Comparison of ENCODE assay signal across 18 mouse cellular contexts in the genomic region with DNA sequence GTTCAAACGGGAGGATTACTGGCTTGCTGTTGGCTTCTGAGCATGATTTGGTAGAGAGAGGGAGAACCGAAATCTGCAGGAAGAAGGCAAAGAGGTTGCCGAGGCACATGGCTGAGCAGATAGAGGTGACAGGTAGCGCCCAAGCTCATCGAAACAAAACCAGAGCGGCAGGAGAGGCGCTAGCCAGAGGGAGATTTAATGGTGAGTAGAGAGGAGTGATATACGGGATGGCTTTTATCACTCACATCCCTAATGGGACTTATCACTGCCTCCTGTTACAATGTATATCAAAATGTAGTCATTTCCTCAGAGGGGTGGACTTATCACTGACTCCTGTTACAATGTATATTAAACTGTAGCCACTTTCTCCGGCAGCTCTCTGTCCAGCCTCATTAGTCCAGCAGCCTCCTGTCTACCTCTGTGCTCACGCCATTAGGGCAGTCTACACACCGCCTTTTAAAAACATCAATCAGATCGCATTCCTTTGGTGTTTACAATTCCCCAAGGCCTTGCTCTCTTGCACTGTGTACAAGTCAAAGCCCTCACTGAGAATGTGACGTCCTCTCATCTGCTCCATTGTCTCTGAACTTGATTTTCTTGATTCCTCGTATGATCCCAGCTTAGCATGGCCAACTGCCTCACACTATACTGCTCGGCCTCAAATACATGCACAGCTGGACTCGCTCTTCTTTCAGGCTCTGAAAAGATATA. TPM values are rescaled to one million over a fixed set of nuclear protein-coding genes. Genes with fewer than 3 reads are reported as not detected.
DNase-seq lines count a peak whose midpoint lies in the region; ATAC-seq and TF ChIP-seq lines count a peak whose summit lies in the region.
"Had no signal": no experiment of that assay in that cellular context is flagged by ENCODE, and none has a peak within 500 bp of the region (broad histone marks: within the 10 kb centered on the region; RNA-seq: fewer than 3 reads in every experiment).

No protein-coding gene starts in this region.

- no peak overlapping the region for H3K4me2 ChIP-seq in forebrain, embryonic 15.5 days (replicated peaks)
- H3K4me2 ChIP-seq in limb, embryonic 11.5 days (ENCODE audit: low read depth, severe bottlenecking), result no peak overlapping the region
- no peak overlapping the region for H3K4me2 ChIP-seq in liver, embryonic 16.5 days (ENCODE audit: low read depth, low read length)
- H3K4me2 ChIP-seq: heart, embryonic 12.5 days; hindbrain, embryonic 13.5 days; limb, embryonic 13.5 days had no signal

- H3K4me3 ChIP-seq in forebrain, embryonic 10.5 days, result no peak overlapping the region; the same call in 1 of the 2 replicates
- no peak overlapping the region for H3K4me3 ChIP-seq in forebrain, embryonic 15.5 days
- no peak overlapping the region for H3K4me3 ChIP-seq in limb, embryonic 11.5 days (ENCODE audit: low read depth, low read length)
- H3K4me3 ChIP-seq in limb, embryonic 10.5 days, result no peak overlapping the region
- no peak overlapping the region for H3K4me3 ChIP-seq in liver, embryonic 16.5 days (ENCODE audit: low read depth, low read length)
- H3K4me3 ChIP-seq: heart, embryonic 12.5 days; hindbrain, embryonic 13.5 days; limb, embryonic 13.5 days; myocyte had no signal

- no peak for TF ChIP-seq CTCF in brain, embryonic 14.5 days (IDR thresholded peaks at IDR 0.05; ENCODE audit: borderline replicate concordance, extremely low read depth, insufficient read depth, insufficient read length)

- DNase-seq in forebrain, embryonic 10.5 days (ENCODE audit: extremely low spot score, low spot score), result peak; percentile 15
- no peak for DNase-seq in limb, embryonic 11.5 days (ENCODE audit: low spot score)
- DNase-seq in limb, embryonic 10.5 days (ENCODE audit: low spot score), result no peak
- peak; percentile 51 for DNase-seq in brain, embryonic 14.5 days (ENCODE audit: low read depth)
- no peak for DNase-seq in left cerebral cortex, adult 18-20 months (ENCODE audit: low spot score in 2 of 2)
- DNase-seq in MN1 (ENCODE audit: low spot score), result no peak
- DNase-seq: adrenal gland, postnatal 25 days; cerebellum, postnatal 36 days; gastrocnemius, postnatal 25 days; kidney, postnatal 36 days; layer of hippocampus, postnatal 36 days; lung, postnatal 36 days had no signal

- peak overlapping the region; percentile 65 for H3K27ac ChIP-seq in forebrain, embryonic 10.5 days
- no peak overlapping the region for H3K27ac ChIP-seq in forebrain, embryonic 15.5 days (replicated peaks)
- no peak overlapping the region for H3K27ac ChIP-seq in limb, embryonic 11.5 days (replicated peaks; ENCODE audit: low read depth, low read length)
- H3K27ac ChIP-seq in limb, embryonic 10.5 days, result no peak overlapping the region
- no peak overlapping the region for H3K27ac ChIP-seq in liver, embryonic 16.5 days (ENCODE audit: low read length)
- H3K27ac ChIP-seq: hindbrain, embryonic 13.5 days; limb, embryonic 13.5 days had no signal

- no peak for ATAC-seq in forebrain, embryonic 15.5 days (replicated peaks)
- peak; percentile 44; the same call in 1 of the 2 replicates for ATAC-seq in limb, embryonic 11.5 days (ENCODE audit: insufficient number of reproducible peaks, low FRiP score, low TSS enrichment, low read depth)
- peak; percentile 57 for ATAC-seq in liver, embryonic 16.5 days (ENCODE audit: low read depth)

- no peak overlapping the region for H3K9ac ChIP-seq in forebrain, embryonic 15.5 days (replicated peaks)
- no peak overlapping the region for H3K9ac ChIP-seq in limb, embryonic 11.5 days (ENCODE audit: low read length)
- no peak overlapping the region for H3K9ac ChIP-seq in liver, embryonic 16.5 days (ENCODE audit: low read depth, low read length)
- H3K9ac ChIP-seq: heart, embryonic 12.5 days; hindbrain, embryonic 13.5 days; limb, embryonic 13.5 days had no signal

- no peak for TF ChIP-seq POLR2A in brain, embryonic 14.5 days (IDR thresholded peaks at IDR 0.05; ENCODE audit: borderline replicate concordance, extremely low read depth, insufficient read depth, insufficient read length, poor library complexity, severe bottlenecking)

- no peaks in the 10 kb centered on the region for H3K27me3 ChIP-seq in forebrain, embryonic 10.5 days (ENCODE audit: poor library complexity, severe bottlenecking)
- H3K27me3 ChIP-seq in forebrain, embryonic 15.5 days, result no peaks in the 10 kb centered on the region
- no peaks in the 10 kb centered on the region for H3K27me3 ChIP-seq in limb, embryonic 11.5 days (ENCODE audit: control insufficient read depth, insufficient read depth, low read length)
- no peaks in the 10 kb centered on the region for H3K27me3 ChIP-seq in limb, embryonic 10.5 days (ENCODE audit: low read depth, poor library complexity, severe bottlenecking)
- H3K27me3 ChIP-seq in liver, embryonic 16.5 days (ENCODE audit: control insufficient read depth, insufficient read depth, low read depth, low read length), result no peaks in the 10 kb centered on the region
- H3K27me3 ChIP-seq: heart, embryonic 12.5 days; hindbrain, embryonic 13.5 days; limb, embryonic 13.5 days had no signal

- peaks cover 21% of the 10 kb centered on the region for H3K4me1 ChIP-seq in forebrain, embryonic 10.5 days
- no peaks in the 10 kb centered on the region for H3K4me1 ChIP-seq in forebrain, embryonic 15.5 days
- H3K4me1 ChIP-seq in limb, embryonic 11.5 days (ENCODE audit: control insufficient read depth, insufficient read depth, low read length), result no peaks in the 10 kb centered on the region
- peaks cover 6% of the 10 kb centered on the region; the same call in 1 of the 2 replicates for H3K4me1 ChIP-seq in limb, embryonic 10.5 days
- peaks cover 3% of the 10 kb centered on the region; the same call in 1 of the 2 replicates for H3K4me1 ChIP-seq in liver, embryonic 16.5 days (ENCODE audit: control insufficient read depth, low read depth, low read length)
- H3K4me1 ChIP-seq: limb, embryonic 13.5 days had no signal

- H3K36me3 ChIP-seq in forebrain, embryonic 10.5 days (replicated peaks), result no peaks in the 10 kb centered on the region
- no peaks in the 10 kb centered on the region for H3K36me3 ChIP-seq in forebrain, embryonic 15.5 days
- H3K36me3 ChIP-seq in limb, embryonic 11.5 days (ENCODE audit: control insufficient read depth, insufficient read depth, low read length), result no peaks in the 10 kb centered on the region
- no peaks in the 10 kb centered on the region for H3K36me3 ChIP-seq in limb, embryonic 10.5 days
- no peaks in the 10 kb centered on the region for H3K36me3 ChIP-seq in liver, embryonic 16.5 days (ENCODE audit: control insufficient read depth, insufficient read depth)
- H3K36me3 ChIP-seq: heart, embryonic 12.5 days; hindbrain, embryonic 13.5 days; limb, embryonic 13.5 days had no signal

- 48% methylated on average over 16 of the region's 16 CpGs for WGBS in forebrain, embryonic 10.5 days
- WGBS in forebrain, embryonic 15.5 days, result 39% methylated on average over 16 of the region's 16 CpGs
- 61% methylated on average over 16 of the region's 16 CpGs for WGBS in limb, embryonic 11.5 days
- 71% methylated on average over 16 of the region's 16 CpGs for WGBS in limb, embryonic 10.5 days
- WGBS in liver, embryonic 16.5 days (ENCODE audit: insufficient replicate concordance), result 65% methylated on average over 16 of the region's 16 CpGs

- H3K9me3 ChIP-seq in forebrain, embryonic 10.5 days, result no peaks in the 10 kb centered on the region
- no peaks in the 10 kb centered on the region for H3K9me3 ChIP-seq in forebrain, embryonic 15.5 days
- no peaks in the 10 kb centered on the region for H3K9me3 ChIP-seq in limb, embryonic 11.5 days (ENCODE audit: control insufficient read depth, low read length)
- no peaks in the 10 kb centered on the region for H3K9me3 ChIP-seq in limb, embryonic 10.5 days (replicated peaks)
- H3K9me3 ChIP-seq in liver, embryonic 16.5 days (replicated peaks; ENCODE audit: control insufficient read depth, low read length), result no peaks in the 10 kb centered on the region
- H3K9me3 ChIP-seq: limb, embryonic 13.5 days had no signal

RNA-seq across cellular contexts. Expression of gene Ppm1h, which starts 59.0 kb away (rescaled TPM):
- 2.7 and 3.7 TPM in 2 replicates for polyA plus RNA-seq in forebrain, embryonic 10.5 days (2016; fragmentation: Nextera tagmentation; extraction: Ambion mirVana)
- 10.0 and 10.7 TPM in 2 replicates for polyA plus RNA-seq in forebrain, embryonic 15.5 days (2015; fragmentation: Nextera tagmentation; extraction: Ambion mirVana)
- polyA plus RNA-seq in limb, embryonic 11.5 days (2014; fragmentation: Nextera tagmentation; extraction: Ambion mirVana), result 4.7 and 5.1 TPM in 2 replicates
- polyA plus RNA-seq in limb, embryonic 10.5 days (2016; fragmentation: Nextera tagmentation; extraction: Ambion mirVana), result 2.9 and 4.4 TPM in 2 replicates
- polyA plus RNA-seq in brain, embryonic 14.5 days (2012; rRNA removed), result 5.9 and 13.4 TPM in 2 replicates
- 2.2 and 2.7 TPM in 2 replicates for polyA plus RNA-seq in liver, embryonic 16.5 days (2015; fragmentation: Nextera tagmentation; extraction: Ambion mirVana)
- total RNA-seq in left cerebral cortex, adult 18-20 months (2021), result 10 to 100 TPM; 87.4 to 88.5 TPM

Comparison
In these comparisons a context has a peak if more than half of its experiments do, and no peak if none do; other contexts are left out.
1. DNase-seq: peak in forebrain, embryonic 10.5 days (single experiment) and brain, embryonic 14.5 days (single experiment); none in limb, embryonic 11.5 days (single experiment), limb, embryonic 10.5 days (single experiment), left cerebral cortex, adult 18-20 months (0 of 2) and MN1 (single experiment).